Mouse (Mus musculus) limb, embryonic 15.5 days (tissue): ENCODE data around the gene Hoxa10. TPM values are rescaled to one million over a fixed set of nuclear protein-coding genes. Genes with fewer than 3 reads are reported as not detected.

ENCODE experiments used
- ATAC-seq: fragments of 200-750 bp; cut with Nextera tagmentation; 2 replicates; pipeline ENCODE4 v1.8.0; 2017; ENCODE audit warnings: low read depth, moderate TSS enrichment; ENCODE audit not compliant: insufficient number of reproducible peaks, low FRiP score, low TSS enrichment
- H3K27ac ChIP-seq: fragments of 300-500 bp; sonication (generic); 2 replicates; pipeline ENCODE4 v1.5.1; 2015; ENCODE audit warnings: moderate library complexity, mild to moderate bottlenecking, inconsistent platforms
- H3K27me3 ChIP-seq: fragments of 300-500 bp; sonication (generic); 2 replicates; pipeline ENCODE4 v1.6.1; 2015; ENCODE audit warnings: inconsistent platforms
- H3K36me3 ChIP-seq: fragments of 300-500 bp; sonication (generic); 2 replicates; pipeline ENCODE4 v1.6.1; 2015; ENCODE audit warnings: inconsistent platforms
- H3K4me1 ChIP-seq: fragments of 300-500 bp; sonication (generic); 2 replicates; pipeline ENCODE4 v1.6.1; 2015; ENCODE audit warnings: inconsistent platforms
- H3K4me2 ChIP-seq: fragments of 300-500 bp; sonication (generic); 2 replicates; pipeline ENCODE4 v1.6.1; 2015; ENCODE audit warnings: mild to moderate bottlenecking, inconsistent platforms
- H3K4me3 ChIP-seq: fragments of 300-500 bp; sonication (generic); 2 replicates; pipeline ENCODE4 v1.5.1; 2015; ENCODE audit warnings: mild to moderate bottlenecking, inconsistent platforms
- H3K9ac ChIP-seq: fragments of 300-500 bp; sonication (generic); 2 replicates; pipeline ENCODE4 v1.6.1; 2015; ENCODE audit warnings: inconsistent platforms
- H3K9me3 ChIP-seq: fragments of 300-500 bp; sonication (generic); 2 replicates; pipeline ENCODE4 v1.6.1; 2016; ENCODE audit warnings: inconsistent platforms
- WGBS: fragments of 180-500 bp; shearing (Covaris S2); methylation state at CpG from one replicate; pipeline ENCODE4 v1.1.7; 2015; 5-methylcytosine and 5-hydroxymethylcytosine counted together
- polyA plus RNA-seq: library from polyadenylated mRNA; unstranded; fragments of >200 nt; fragmentation: Nextera tagmentation; extraction: Ambion mirVana; gene quantifications from 2 replicates; pipeline ENCODE4 v1.2.1, GENCODE M21; 2015

The Hoxa10 gene
- polyA plus RNA-seq, 1 experiment from 2014 or later: 108 TPM

- Histone ChIP-seq H3K36me3 (no peaks in the 10 kb centered on the region), H3K9ac (no peak overlapping the region), H3K4me3 (no peak overlapping the region), H3K27ac (0 out of 2 replicates have a peak overlapping the region, but pooled peaks have one; percentile 17), H3K4me1 (peaks cover 50% of the 10 kb centered on the region), H3K9me3 (no peaks in the 10 kb centered on the region), H3K4me2 (peak overlapping the region; percentile 86), H3K27me3 (peaks cover 30% of the 10 kb centered on the region)
- WGBS: 75% methylated on average over 9 of the region's 9 CpGs
- no peak for ATAC-seq
Observed at GRCm38 (mm10) chr6:52219234-52219942, 21.3 kb downstream of the Hoxa10 start.

GRCm38 (mm10) chr6:52218643-52219215 lies 21.9 kb downstream of the Hoxa10 start:
- WGBS: 43% methylated on average over 14 of the region's 14 CpGs
- no peak overlapping the region for H3K9ac ChIP-seq

GRCm38 (mm10) chr6:52217895-52218642 lies 22.6 kb downstream of the Hoxa10 start:
- Histone ChIP-seq H3K9me3 (no peaks in the 10 kb centered on the region), H3K9ac (peak overlapping the region; percentile 34), H3K4me3 (peak overlapping the region; percentile 53), H3K4me2 (peak overlapping the region; percentile 83), H3K4me1 (peaks cover 54% of the 10 kb centered on the region), H3K36me3 (no peaks in the 10 kb centered on the region), H3K27ac (peak overlapping the region; percentile 82), H3K27me3 (peaks cover 32% of the 10 kb centered on the region)
- 19% methylated on average over 23 of the region's 23 CpGs for WGBS
- ATAC-seq: no peak

More at GRCm38 (mm10) chr6:52218643-52219215, 21.9 kb downstream of the Hoxa10 start:
- H3K27ac ChIP-seq: 0 out of 2 replicates have a peak overlapping the region, but pooled peaks have one; percentile 17
- H3K4me3 ChIP-seq: no peak overlapping the region
- H3K4me2 ChIP-seq: peak overlapping the region; percentile 83; the same call in 1 of the 2 replicates
- no peak for ATAC-seq
- no peaks in the 10 kb centered on the region for H3K9me3 ChIP-seq
- peaks cover 32% of the 10 kb centered on the region for H3K27me3 ChIP-seq
- no peaks in the 10 kb centered on the region for H3K36me3 ChIP-seq
- peaks cover 51% of the 10 kb centered on the region for H3K4me1 ChIP-seq

GRCm38 (mm10) chr6:52217459-52217768 lies 23.2 kb downstream of the Hoxa10 start:
- WGBS: under 1% methylated on average over 25 of the region's 25 CpGs
- H3K9ac ChIP-seq: peak overlapping the region; percentile 45
- ATAC-seq: peak; percentile 68
- H3K36me3 ChIP-seq: no peaks in the 10 kb centered on the region
- peak overlapping the region; percentile 89 for H3K27ac ChIP-seq
- peak overlapping the region; percentile 53 for H3K4me3 ChIP-seq
- peaks cover 32% of the 10 kb centered on the region for H3K27me3 ChIP-seq
- peak overlapping the region; percentile 83 for H3K4me2 ChIP-seq
- peaks cover 61% of the 10 kb centered on the region for H3K4me1 ChIP-seq
- no peaks in the 10 kb centered on the region for H3K9me3 ChIP-seq

- Histone ChIP-seq H3K9ac (peak overlapping the region; percentile 45), H3K27me3 (peaks cover 32% of the 10 kb centered on the region), H3K4me1 (peaks cover 60% of the 10 kb centered on the region), H3K36me3 (no peaks in the 10 kb centered on the region), H3K4me2 (peak overlapping the region; percentile 83), H3K9me3 (no peaks in the 10 kb centered on the region), H3K27ac (peak overlapping the region; percentile 89), H3K4me3 (peak overlapping the region; percentile 53)
- WGBS: under 1% methylated on average over 60 of the region's 60 CpGs
- no peak for ATAC-seq
Observed at GRCm38 (mm10) chr6:52216691-52217458, 23.8 kb downstream of the Hoxa10 start.

- Histone ChIP-seq H3K36me3 (no peaks in the 10 kb centered on the region), H3K9me3 (no peaks in the 10 kb centered on the region), H3K4me1 (peaks cover 61% of the 10 kb centered on the region), H3K9ac (peak overlapping the region; percentile 45; the same call in 1 of the 2 replicates), H3K4me2 (peak overlapping the region; percentile 83), H3K4me3 (peak overlapping the region; percentile 53), H3K27ac (0 out of 2 replicates have a peak overlapping the region, but pooled peaks have one; percentile 89), H3K27me3 (peaks cover 35% of the 10 kb centered on the region)
- WGBS: 4% methylated on average over 30 of the region's 30 CpGs
- no peak for ATAC-seq
Observed at GRCm38 (mm10) chr6:52215771-52216535, 24.7 kb downstream of the Hoxa10 start.

- H3K27ac ChIP-seq: no peak overlapping the region
Observed at GRCm38 (mm10) chr6:52215070-52215469, 25.6 kb downstream of the Hoxa10 start.

GRCm38 (mm10) chr6:52214271-52214670 lies 26.4 kb downstream of the Hoxa10 start:
- no peak overlapping the region for H3K4me2 ChIP-seq
- H3K9me3 ChIP-seq: no peaks in the 10 kb centered on the region
- no peak overlapping the region for H3K27ac ChIP-seq
- ATAC-seq: no peak
- H3K4me1 ChIP-seq: peaks cover 64% of the 10 kb centered on the region
- WGBS: 50% methylated on average over 5 of the region's 5 CpGs
- H3K9ac ChIP-seq: no peak overlapping the region
- peaks cover 40% of the 10 kb centered on the region for H3K27me3 ChIP-seq
- no peak overlapping the region for H3K4me3 ChIP-seq
- H3K36me3 ChIP-seq: no peaks in the 10 kb centered on the region

More at GRCm38 (mm10) chr6:52215070-52215469, 25.6 kb downstream of the Hoxa10 start:
- H3K4me2 ChIP-seq: peak overlapping the region; percentile 83; the same call in 1 of the 2 replicates
- H3K4me1 ChIP-seq: peaks cover 60% of the 10 kb centered on the region
- no peak overlapping the region for H3K9ac ChIP-seq
- no peak overlapping the region for H3K4me3 ChIP-seq
- peaks cover 38% of the 10 kb centered on the region for H3K27me3 ChIP-seq
- H3K9me3 ChIP-seq: no peaks in the 10 kb centered on the region
- H3K36me3 ChIP-seq: no peaks in the 10 kb centered on the region
- 58% methylated on average over 3 of the region's 3 CpGs for WGBS
- ATAC-seq: no peak

- Histone ChIP-seq H3K4me1 (peaks cover 64% of the 10 kb centered on the region), H3K27me3 (peaks cover 40% of the 10 kb centered on the region), H3K9me3 (no peaks in the 10 kb centered on the region), H3K36me3 (no peaks in the 10 kb centered on the region), H3K4me3 (peak within 1 kb of the TSS; percentile 55), H3K27ac (peak within 1 kb of the TSS; percentile 90), H3K4me2 (peak within 1 kb of the TSS; percentile 69), H3K9ac (peak within 1 kb of the TSS; percentile 69)
- 3% methylated on average over 38 of the region's 38 CpGs for WGBS
- peak; percentile 41 for ATAC-seq
Observed at GRCm38 (mm10) chr6:52213119-52213986, 27.3 kb downstream of the Hoxa10 start, which contains the start of the genes Hoxa3 and Gm28308. Gene Hoxa3 (minus strand): TSS chr6:52213336. Gene Gm28308 (minus strand): TSS chr6:52213339.

GRCm38 (mm10) chr6:52212556-52213118 lies 28.0 kb downstream of the Hoxa10 start:
- H3K27ac ChIP-seq: peak overlapping the region; percentile 90
- peaks cover 62% of the 10 kb centered on the region for H3K4me1 ChIP-seq
- peak overlapping the region; percentile 69 for H3K4me2 ChIP-seq
- H3K36me3 ChIP-seq: no peaks in the 10 kb centered on the region
- peaks cover 44% of the 10 kb centered on the region for H3K27me3 ChIP-seq
- H3K9ac ChIP-seq: peak overlapping the region; percentile 69
- ATAC-seq: no peak
- H3K9me3 ChIP-seq: no peaks in the 10 kb centered on the region
- H3K4me3 ChIP-seq: peak overlapping the region; percentile 55
- WGBS: 2% methylated on average over 22 of the region's 22 CpGs
